Comparison of ENCODE assay signal across 21 mouse cellular contexts in the genomic region with DNA sequence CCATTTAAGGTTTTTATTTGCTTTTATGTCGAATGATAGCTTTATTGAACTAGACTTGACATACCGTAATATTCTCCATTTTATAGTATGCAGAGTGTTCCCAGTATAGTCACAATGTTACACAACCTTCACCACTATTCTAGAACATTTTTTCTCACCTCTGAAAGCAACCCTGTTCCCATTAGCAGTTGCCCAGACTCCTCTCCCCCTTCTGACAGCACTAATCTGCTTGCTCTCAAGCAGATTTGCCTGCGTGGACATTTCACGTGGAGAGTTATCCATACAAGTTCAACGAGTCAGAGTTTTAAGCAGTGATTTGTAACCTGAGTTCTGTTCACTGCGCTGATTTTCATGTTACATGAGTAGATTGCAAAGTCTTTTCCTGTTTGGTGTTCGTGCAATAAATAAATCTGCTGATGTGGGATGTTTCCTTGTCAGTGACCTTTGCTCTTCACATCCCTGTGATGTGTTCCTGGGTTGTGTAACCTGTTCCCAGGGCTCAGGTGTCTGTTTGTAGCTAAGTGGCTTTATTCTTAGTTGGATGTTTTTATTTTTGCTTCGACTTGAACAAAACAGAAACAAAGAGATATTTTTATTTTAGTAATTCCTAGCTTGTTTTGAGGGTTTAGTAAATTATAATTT. TPM values are rescaled to one million over a fixed set of nuclear protein-coding genes. Genes with fewer than 3 reads are reported as not detected.
DNase-seq lines count a peak whose midpoint lies in the region; ATAC-seq and TF ChIP-seq lines count a peak whose summit lies in the region.
"Had no signal": no experiment of that assay in that cellular context is flagged by ENCODE, and none has a peak within 500 bp of the region (broad histone marks: within the 10 kb centered on the region; RNA-seq: fewer than 3 reads in every experiment).

No protein-coding gene starts in this region.

- no peaks in the 10 kb centered on the region for H3K27me3 ChIP-seq in kidney, embryonic 16.5 days (ENCODE audit: insufficient read depth, low read length)
- H3K27me3 ChIP-seq in kidney, postnatal 0 days (ENCODE audit: insufficient read depth, low read length) = no peaks in the 10 kb centered on the region
- H3K27me3 ChIP-seq in liver, embryonic 16.5 days (ENCODE audit: control insufficient read depth, insufficient read depth, low read depth, low read length) = no peaks in the 10 kb centered on the region
- H3K27me3 ChIP-seq: megakaryocyte, embryonic 14.5 days; neural tube, embryonic 12.5 days; stomach, embryonic 15.5 days had no signal

- no peaks in the 10 kb centered on the region for H3K9me3 ChIP-seq in kidney, embryonic 16.5 days (ENCODE audit: low read length)
- H3K9me3 ChIP-seq in kidney, postnatal 0 days (replicated peaks; ENCODE audit: low read length) = no peaks in the 10 kb centered on the region
- no peaks in the 10 kb centered on the region for H3K9me3 ChIP-seq in liver, embryonic 16.5 days (replicated peaks; ENCODE audit: control insufficient read depth, low read length)
- H3K9me3 ChIP-seq: embryonic facial prominence, embryonic 10.5 days; neural tube, embryonic 12.5 days; stomach, embryonic 15.5 days had no signal

- no peaks in the 10 kb centered on the region; the same call in 1 of the 2 replicates for H3K36me3 ChIP-seq in kidney, embryonic 16.5 days (ENCODE audit: insufficient read depth, low read length)
- no peaks in the 10 kb centered on the region for H3K36me3 ChIP-seq in kidney, postnatal 0 days (ENCODE audit: insufficient read depth, low read length)
- no peaks in the 10 kb centered on the region for H3K36me3 ChIP-seq in liver, embryonic 16.5 days (ENCODE audit: control insufficient read depth, insufficient read depth)
- H3K36me3 ChIP-seq: embryonic facial prominence, embryonic 10.5 days; neural tube, embryonic 12.5 days; stomach, embryonic 15.5 days had no signal

- no peak overlapping the region for H3K9ac ChIP-seq in kidney, embryonic 16.5 days (replicated peaks; ENCODE audit: low read length)
- H3K9ac ChIP-seq in kidney, postnatal 0 days (ENCODE audit: low read depth, low read length) = no peak overlapping the region
- no peak overlapping the region for H3K9ac ChIP-seq in liver, embryonic 16.5 days (ENCODE audit: low read depth, low read length)
- H3K9ac ChIP-seq: forebrain, postnatal 0 days; hindbrain, embryonic 14.5 days; neural tube, embryonic 12.5 days; stomach, embryonic 15.5 days had no signal

- peak; percentile 67 to 69 for DNase-seq in kidney, adult 8-10 months
- peak; percentile 68 for DNase-seq in gastrocnemius, postnatal 25 days
- DNase-seq in kidney, postnatal 0 days (ENCODE audit: low spot score) = peak; percentile 25
- no peak for DNase-seq in right cerebral cortex, postnatal 4 days
- no peak for DNase-seq in layer of hippocampus, postnatal 25 days (ENCODE audit: extremely low spot score in 1 of 2, low spot score in 1 of 2)
- DNase-seq: adrenal gland, postnatal 14 days; cerebellum, postnatal 25 days; forebrain, postnatal 0 days; heart, adult 18-20 months; right cerebral cortex, postnatal 25 days; thymus, postnatal 14 days had no signal

- no peak overlapping the region for H3K4me3 ChIP-seq in kidney, embryonic 16.5 days (ENCODE audit: low read length)
- no peak overlapping the region for H3K4me3 ChIP-seq in kidney, postnatal 0 days (replicated peaks; ENCODE audit: low read depth, low read length)
- H3K4me3 ChIP-seq in liver, embryonic 16.5 days (ENCODE audit: low read depth, low read length) = no peak overlapping the region
- H3K4me3 ChIP-seq: embryonic facial prominence, embryonic 10.5 days; erythroblast, embryonic 14.5 days; left cerebral cortex, adult 2 months; neural tube, embryonic 12.5 days; stomach, embryonic 15.5 days had no signal

- no peak for TF ChIP-seq CTCF in kidney, postnatal 0 days (IDR thresholded peaks at IDR 0.05; ENCODE audit: low read depth)

- 44% methylated on average over 8 of the region's 8 CpGs for WGBS in kidney, embryonic 16.5 days
- WGBS in kidney, postnatal 0 days = 44% methylated on average over 8 of the region's 8 CpGs
- 54% methylated on average over 8 of the region's 8 CpGs for WGBS in liver, embryonic 16.5 days (ENCODE audit: insufficient replicate concordance)

- H3K4me2 ChIP-seq in kidney, embryonic 16.5 days (replicated peaks; ENCODE audit: low read depth, low read length) = no peak overlapping the region
- no peak overlapping the region for H3K4me2 ChIP-seq in kidney, postnatal 0 days (ENCODE audit: low read length)
- 0 out of 2 replicates have a peak overlapping the region, but pooled peaks have one; percentile 7 for H3K4me2 ChIP-seq in liver, embryonic 16.5 days (ENCODE audit: low read depth, low read length)
- H3K4me2 ChIP-seq: hindbrain, embryonic 14.5 days; neural tube, embryonic 12.5 days; stomach, embryonic 15.5 days had no signal

- H3K27ac ChIP-seq in kidney, embryonic 16.5 days (ENCODE audit: low read length) = no peak overlapping the region
- H3K27ac ChIP-seq in kidney, postnatal 0 days = no peak overlapping the region
- H3K27ac ChIP-seq in liver, embryonic 16.5 days (ENCODE audit: low read length) = peak overlapping the region; percentile 59; the same call in 1 of the 2 replicates
- H3K27ac ChIP-seq: embryonic facial prominence, embryonic 10.5 days; hindbrain, embryonic 14.5 days; left cerebral cortex, adult 2 months; neural tube, embryonic 12.5 days; stomach, embryonic 15.5 days had no signal

- H3K4me1 ChIP-seq in kidney, embryonic 16.5 days (ENCODE audit: insufficient read depth, low read length) = peaks cover 15% of the 10 kb centered on the region
- no peaks in the 10 kb centered on the region for H3K4me1 ChIP-seq in kidney, postnatal 0 days (replicated peaks; ENCODE audit: insufficient read depth, low read length)
- H3K4me1 ChIP-seq in liver, embryonic 16.5 days (ENCODE audit: control insufficient read depth, low read depth, low read length) = peaks cover 11% of the 10 kb centered on the region

- no peak for ATAC-seq in kidney, embryonic 16.5 days (ENCODE audit: low FRiP score, low TSS enrichment)
- ATAC-seq in kidney, postnatal 0 days (replicated peaks; ENCODE audit: low FRiP score, low read depth) = no peak
- peak; percentile 65 for ATAC-seq in liver, embryonic 16.5 days (ENCODE audit: low read depth)
- ATAC-seq: forebrain, postnatal 0 days; lung, postnatal 0 days had no signal

RNA-seq across cellular contexts. Expression of gene Sar1b, which starts 4.2 kb away (rescaled TPM):
- 109 and 113 TPM in 2 replicates for polyA plus RNA-seq in kidney, embryonic 16.5 days (2015; fragmentation: Nextera tagmentation; extraction: Ambion mirVana)
- total RNA-seq in gastrocnemius, postnatal 25 days (2021) = 100 to 1,000 TPM; 372 to 421 TPM
- polyA plus RNA-seq in kidney, postnatal 0 days (2015; fragmentation: Nextera tagmentation; extraction: Ambion mirVana) = 154 and 156 TPM in 2 replicates
- polyA plus RNA-seq in liver, embryonic 16.5 days (2015; fragmentation: Nextera tagmentation; extraction: Ambion mirVana) = 73.4 and 77.2 TPM in 2 replicates
- 10 to 100 TPM; 68.7 to 72.7 TPM for total RNA-seq in layer of hippocampus, postnatal 25 days (2021)

RNA-seq across cellular contexts. Expression of gene Sec24a, which starts 4.3 kb away (rescaled TPM):
- polyA plus RNA-seq in kidney, embryonic 16.5 days (2015; fragmentation: Nextera tagmentation; extraction: Ambion mirVana) = 11.7 and 15.7 TPM in 2 replicates
- 10 to 100 TPM; 33.2 to 33.3 TPM for total RNA-seq in gastrocnemius, postnatal 25 days (2021)
- polyA plus RNA-seq in kidney, postnatal 0 days (2015; fragmentation: Nextera tagmentation; extraction: Ambion mirVana) = 10.6 and 10.9 TPM in 2 replicates
- polyA plus RNA-seq in liver, embryonic 16.5 days (2015; fragmentation: Nextera tagmentation; extraction: Ambion mirVana) = 7.9 and 8.8 TPM in 2 replicates
- total RNA-seq in layer of hippocampus, postnatal 25 days (2021) = 10 to 100 TPM; 15.3 to 22.0 TPM

Comparison
In these comparisons a context has a peak if more than half of its experiments do, and no peak if none do; other contexts are left out.
1. DNase-seq: peak in kidney, adult 8-10 months (2 of 2), gastrocnemius, postnatal 25 days (single experiment) and kidney, postnatal 0 days (single experiment); none in right cerebral cortex, postnatal 4 days (single experiment) and layer of hippocampus, postnatal 25 days (0 of 2).